Mouse (Mus musculus) heart, postnatal 0 days (tissue): ENCODE data around the gene Tti1.

ENCODE experiments used
- CTCF ChIP-seq: IDR thresholded peaks from 2 replicates; pipeline ENCODE4 v1.5.1; 2016; ENCODE audit warnings: antibody characterized with exemption, control low read depth, low read depth
- EP300 ChIP-seq: IDR thresholded peaks from 2 replicates; pipeline ENCODE4 v1.6.1; 2016; ENCODE audit warnings: antibody characterized with exemption, low read depth

DNA sequence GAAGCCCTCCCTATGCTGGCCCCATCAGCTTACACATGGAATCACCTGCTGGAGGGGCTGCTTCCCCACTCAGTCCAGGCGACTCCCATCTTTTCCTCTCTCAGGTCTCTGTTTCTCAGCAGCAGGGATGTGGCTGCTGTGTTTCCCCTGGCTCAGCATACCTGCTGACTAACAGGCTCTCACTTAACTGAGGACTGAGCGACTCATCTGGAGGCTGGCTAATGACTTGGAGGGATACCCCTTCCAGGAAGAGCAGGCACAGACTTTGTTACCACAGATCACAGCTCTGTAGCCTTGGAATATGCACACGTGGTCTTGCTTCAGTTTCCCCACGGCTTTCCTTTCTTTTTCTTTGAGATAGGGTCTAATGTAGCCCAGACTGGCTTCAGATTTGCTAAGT lies 45.0 kb downstream of the Tti1 start:
- TF ChIP-seq CTCF (no peak), EP300 (no peak)
